Mouse (Mus musculus) hindlimb bud, embryonic 11.5 days (tissue): ENCODE results near the gene Mctp1.
"Not testable (repeated sequence)": the region's sequence is repeated elsewhere in the genome, so short reads cannot be mapped to it uniquely, and the experiment has no call there.

ENCODE experiments used
- DNase-seq: peaks from one replicate; pipeline ENCODE4 v3.0.0-alpha.2; 2012; ENCODE audit warnings: low read depth, low spot score; ENCODE audit errors: extremely low spot score

The Mctp1 gene

GRCm38 (mm10) chr13:76383972-76384663 is at the start of gene Mctp1:
Gene Mctp1 (plus strand): TSS chr13:76384535.
- DNase-seq: no peak

- DNase-seq: not testable (repeated sequence)
Measured at GRCm38 (mm10) chr13:76345941-76346340, 38.4 kb upstream of the Mctp1 start.

- no peak for DNase-seq
Measured at GRCm38 (mm10) chr13:76358720-76359119, 25.6 kb upstream of the Mctp1 start.

- DNase-seq: no peak
Measured at GRCm38 (mm10) chr13:76384664-76385435, 515 bp downstream of the Mctp1 start.

- no peak for DNase-seq
Measured at GRCm38 (mm10) chr13:76388615-76389014, 4.3 kb downstream of the Mctp1 start.

- DNase-seq: no peak
Measured at GRCm38 (mm10) chr13:76391920-76392319, 7.6 kb downstream of the Mctp1 start.

GRCm38 (mm10) chr13:76393106-76393505 is 8.8 kb downstream of the Mctp1 start:
- DNase-seq: no peak

GRCm38 (mm10) chr13:76395906-76396305 is 11.6 kb downstream of the Mctp1 start:
- DNase-seq: no peak

- DNase-seq: no peak
Measured at GRCm38 (mm10) chr13:76409296-76409695, 25.0 kb downstream of the Mctp1 start.

- no peak for DNase-seq
Measured at GRCm38 (mm10) chr13:76410665-76411064, 26.3 kb downstream of the Mctp1 start.

- no peak for DNase-seq
Measured at GRCm38 (mm10) chr13:76415346-76415745, 31.0 kb downstream of the Mctp1 start.

GRCm38 (mm10) chr13:76420111-76420510 is 35.8 kb downstream of the Mctp1 start:
- DNase-seq: no peak

GRCm38 (mm10) chr13:76421075-76421474 is 36.7 kb downstream of the Mctp1 start:
- no peak for DNase-seq

- no peak for DNase-seq
Measured at GRCm38 (mm10) chr13:76422124-76422523, 37.8 kb downstream of the Mctp1 start.

- DNase-seq: no peak
Measured at GRCm38 (mm10) chr13:76429456-76429855, 45.1 kb downstream of the Mctp1 start.

GRCm38 (mm10) chr13:76429927-76430326 is 45.6 kb downstream of the Mctp1 start:
- DNase-seq: no peak

- DNase-seq: no peak
Measured at GRCm38 (mm10) chr13:76431946-76432345, 47.6 kb downstream of the Mctp1 start.

GRCm38 (mm10) chr13:76433438-76433837 is 49.1 kb downstream of the Mctp1 start:
- DNase-seq: no peak

- no peak for DNase-seq
Measured at GRCm38 (mm10) chr13:76436426-76436825, 52.1 kb downstream of the Mctp1 start.

GRCm38 (mm10) chr13:76438765-76439164 is 54.4 kb downstream of the Mctp1 start:
- DNase-seq: no peak

GRCm38 (mm10) chr13:76446059-76446458 is 61.7 kb downstream of the Mctp1 start:
- DNase-seq: no peak

GRCm38 (mm10) chr13:76447528-76447927 is 63.2 kb downstream of the Mctp1 start:
- DNase-seq: no peak
